Mouse (Mus musculus) macrophage (primary cell): Measurements from ENCODE around the gene 2200002D01Rik. TPM values are rescaled to one million over a fixed set of nuclear protein-coding genes. Genes with fewer than 3 reads are reported as not detected.

Experiments used
- H3K27ac ChIP-seq: fragments of 350-480 bp; formaldehyde crosslinking; 2 replicates; pipeline ENCODE4 v1.9.0; 2021
- H3K36me3 ChIP-seq: fragments of 350-480 bp; formaldehyde crosslinking; 2 replicates; pipeline ENCODE4 v1.9.0; 2021; ENCODE audit errors: inconsistent target
- H3K4me3 ChIP-seq: fragments of 350-480 bp; formaldehyde crosslinking; 2 replicates; pipeline ENCODE4 v1.9.0; 2021; ENCODE audit errors: inconsistent target
- H3K79me2 ChIP-seq: fragments of 350-480 bp; formaldehyde crosslinking; 2 replicates; pipeline ENCODE4 v1.9.0; 2021; ENCODE audit errors: inconsistent target
- WGBS: methylation state at CpG from one replicate; pipeline ENCODE4 v1.1.7; 2026; ENCODE audit warnings: inconsistent platforms; ENCODE audit not compliant: missing documents; 5-methylcytosine and 5-hydroxymethylcytosine counted together
- polyA plus RNA-seq: library from polyadenylated mRNA; stranded (reverse); fragments of 250-400 nt; gene quantifications from 3 replicates; pipeline ENCODE4 v1.2.4, GENCODE M21; 2018; ENCODE audit warnings: inconsistent platforms

2200002D01Rik gene
- polyA plus RNA-seq, 1 experiment from 2014 or later = not detected

DNA sequence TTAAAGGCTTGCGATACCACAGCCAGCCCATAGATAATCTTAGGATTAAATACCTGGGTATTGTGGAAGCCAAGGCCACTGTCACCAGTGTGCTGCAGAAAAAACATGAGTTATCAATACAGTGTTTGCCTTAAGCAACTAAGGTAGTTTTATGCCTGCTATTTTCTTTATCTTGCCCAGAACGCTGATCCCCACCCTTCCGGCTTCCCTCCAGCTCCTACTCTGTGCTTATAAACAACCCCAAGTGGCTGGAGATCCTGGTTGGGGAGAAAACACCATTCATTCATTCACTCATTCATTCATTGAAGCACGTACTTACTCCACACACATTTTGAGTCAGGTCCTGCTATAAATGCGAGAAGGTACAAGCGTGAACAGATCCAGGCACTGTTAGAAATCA lies 36.3 kb upstream of the 2200002D01Rik start:
- no peaks in the 10 kb centered on the region for H3K79me2 ChIP-seq
- WGBS = 96% methylated on average over 6 of the region's 6 CpGs
- no peaks in the 10 kb centered on the region for H3K36me3 ChIP-seq
- no peak overlapping the region for H3K4me3 ChIP-seq
- H3K27ac ChIP-seq = no peak overlapping the region

DNA sequence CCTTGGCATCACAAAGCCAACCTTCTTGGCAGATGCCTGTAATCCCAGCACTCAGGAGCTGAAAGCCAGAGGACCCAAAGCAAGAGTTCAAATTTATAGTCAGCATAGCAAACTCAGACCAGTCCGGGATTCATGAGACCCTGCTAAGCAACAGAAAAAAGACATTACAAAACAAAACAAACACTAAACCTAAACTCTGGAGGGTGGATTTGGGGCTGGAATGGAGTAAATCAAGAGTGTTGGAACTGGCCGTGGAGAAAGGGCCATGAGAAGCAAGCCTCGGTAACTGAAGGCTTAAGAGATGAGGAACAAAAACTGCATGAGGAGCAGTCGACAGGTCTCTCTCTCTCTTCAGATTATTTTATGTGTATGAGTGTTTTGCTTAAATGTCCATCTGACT lies 35.6 kb upstream of the 2200002D01Rik start:
- Histone ChIP-seq H3K79me2 (no peaks in the 10 kb centered on the region), H3K4me3 (no peak overlapping the region), H3K36me3 (no peaks in the 10 kb centered on the region), H3K27ac (no peak overlapping the region)
- 65% methylated on average over 4 of the region's 4 CpGs for WGBS

DNA sequence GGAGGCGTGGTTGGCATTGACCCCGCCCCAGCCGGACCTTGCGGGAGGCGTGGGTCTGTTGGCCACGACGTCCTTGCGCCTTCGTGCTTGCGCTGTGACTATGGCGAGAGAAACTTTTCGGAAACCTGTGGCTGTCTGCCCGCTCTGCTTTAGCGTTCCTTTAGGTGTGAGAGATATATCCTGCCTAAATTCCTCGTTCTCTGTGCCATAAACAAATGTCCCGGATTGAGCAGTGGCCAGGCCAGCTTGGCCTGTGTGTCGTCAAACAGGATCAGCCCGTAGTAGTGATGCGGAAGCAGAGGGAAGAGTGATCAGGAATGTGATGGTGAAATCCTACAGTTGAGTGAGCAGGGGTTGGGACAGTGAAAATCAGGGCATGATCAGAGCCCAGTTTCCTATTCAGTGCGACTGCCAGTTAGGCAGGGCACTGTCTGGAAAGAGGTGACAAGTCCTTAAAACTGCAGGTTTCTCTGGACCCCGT lies 33.8 kb upstream of the 2200002D01Rik start:
- Histone ChIP-seq H3K27ac (no peak overlapping the region), H3K36me3 (no peaks in the 10 kb centered on the region), H3K79me2 (no peaks in the 10 kb centered on the region), H3K4me3 (no peak overlapping the region)
- WGBS = 18% methylated on average over 21 of the region's 21 CpGs

DNA sequence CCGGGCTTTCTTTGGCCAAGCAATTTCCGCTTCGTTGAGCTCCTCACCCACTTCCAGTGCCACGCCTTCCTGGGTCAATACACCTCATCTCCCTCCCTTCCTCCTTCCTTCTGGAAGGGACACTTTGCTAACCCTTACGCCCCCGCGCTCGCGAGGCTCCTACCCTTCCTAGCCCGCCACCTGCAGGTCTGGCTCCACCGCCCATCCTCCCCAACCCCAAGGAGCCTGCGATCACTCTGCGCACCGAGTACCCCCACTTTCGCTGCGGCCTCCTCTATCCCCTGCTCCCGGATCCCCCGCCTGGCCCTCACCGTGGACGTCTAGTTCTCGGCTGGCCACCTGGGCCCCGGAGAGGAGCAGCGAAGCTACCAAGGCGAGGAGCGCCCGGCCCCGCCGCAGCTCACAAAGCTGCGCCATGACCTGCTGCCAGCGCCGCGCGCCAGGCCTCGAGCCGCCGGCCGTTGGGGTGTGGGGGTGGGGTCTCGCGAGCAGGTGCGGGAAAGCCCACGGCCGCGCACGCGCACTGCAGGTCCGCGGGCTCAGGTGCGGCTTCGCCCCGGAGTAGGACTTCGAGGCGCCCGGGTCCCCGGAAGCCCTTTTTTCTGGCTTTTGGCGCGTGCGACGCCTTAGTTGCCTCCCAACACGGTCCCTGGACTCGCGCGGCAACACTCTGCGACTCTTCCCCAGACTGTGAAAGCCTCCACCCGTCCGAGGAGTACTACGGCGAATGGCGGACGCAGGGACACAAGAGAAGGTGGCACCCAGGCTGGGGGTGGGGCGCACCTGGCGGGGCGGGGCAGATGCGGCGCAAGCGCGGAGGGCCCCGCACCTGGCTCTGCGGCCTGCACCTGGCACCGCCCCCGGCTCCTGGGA lies 33.2 kb upstream of the 2200002D01Rik start, which contains the start of gene Spint2:
Spint2 (minus strand) TSS at position 712 of the 873 bp plus-strand sequence.
- WGBS = 1% methylated on average over 79 of the region's 80 CpGs
- Histone ChIP-seq H3K4me3 (no peak within 1 kb of the TSS), H3K36me3 (no peaks in the 10 kb centered on the region), H3K79me2 (no peaks in the 10 kb centered on the region), H3K27ac (no peak within 1 kb of the TSS)

DNA sequence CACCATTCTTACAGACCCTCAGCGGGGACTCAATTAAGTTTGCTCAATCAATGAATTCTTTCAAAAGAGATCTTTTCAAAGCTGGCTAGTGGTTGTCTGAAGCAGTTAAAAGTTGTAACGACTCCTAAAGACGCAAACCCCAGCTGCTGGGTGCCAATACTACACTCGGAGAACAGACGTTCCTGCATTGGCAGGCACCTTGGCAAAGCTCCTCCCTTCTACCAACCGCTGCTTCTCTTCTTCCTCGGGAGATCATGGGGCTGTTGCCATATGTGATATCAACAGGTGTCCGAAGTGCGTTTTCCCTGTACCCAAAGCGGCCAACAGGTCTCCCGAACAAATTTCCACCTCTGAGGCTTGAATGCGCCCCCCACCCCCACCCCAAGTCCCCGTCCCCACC lies 32.5 kb upstream of the 2200002D01Rik start:
- 18% methylated on average over 13 of the region's 13 CpGs for WGBS
- Histone ChIP-seq H3K27ac (no peak overlapping the region), H3K79me2 (no peaks in the 10 kb centered on the region), H3K36me3 (no peaks in the 10 kb centered on the region), H3K4me3 (no peak overlapping the region)

DNA sequence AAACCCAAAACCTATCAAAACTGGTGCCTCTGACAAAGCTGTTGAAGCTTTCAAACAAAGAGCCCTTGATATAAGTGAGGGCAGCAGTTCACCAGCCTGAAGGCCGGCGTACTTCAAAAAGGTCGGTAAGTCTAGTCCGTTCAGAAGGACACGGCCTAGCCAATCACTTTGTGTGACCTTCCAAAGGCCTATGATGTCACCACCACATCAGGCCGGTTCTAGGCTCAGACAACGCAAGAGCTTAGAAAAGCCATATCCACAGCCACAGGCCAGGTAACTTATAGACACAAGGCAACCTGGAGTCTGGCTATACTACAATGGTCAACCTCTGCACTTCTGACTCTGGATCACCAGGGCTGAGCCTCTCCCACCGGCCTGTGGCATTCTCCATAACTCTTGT lies 31.7 kb upstream of the 2200002D01Rik start:
- no peaks in the 10 kb centered on the region for H3K36me3 ChIP-seq
- H3K79me2 ChIP-seq = no peaks in the 10 kb centered on the region
- no peak overlapping the region for H3K27ac ChIP-seq
- no peak overlapping the region for H3K4me3 ChIP-seq
- 94% methylated on average over 8 of the region's 8 CpGs for WGBS

DNA sequence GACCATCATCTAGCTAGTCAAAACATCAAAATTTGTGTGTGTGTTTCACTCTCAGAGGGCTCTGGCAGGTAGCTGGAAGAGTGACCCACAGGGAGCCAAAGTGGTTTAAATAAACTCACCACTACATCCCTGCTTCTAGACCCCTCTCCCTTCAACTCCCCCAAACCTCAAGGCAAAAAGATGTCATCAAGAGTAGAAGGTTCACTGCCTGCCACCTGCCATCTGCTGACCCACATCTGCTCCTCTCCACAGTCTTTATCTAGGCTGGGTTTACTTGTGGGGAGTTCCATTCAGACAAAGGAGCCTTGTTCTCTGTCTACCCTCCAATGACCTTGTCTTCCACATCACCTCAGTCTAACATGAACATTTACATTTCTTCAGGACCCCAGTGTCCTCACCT lies 31.0 kb upstream of the 2200002D01Rik start:
- Histone ChIP-seq H3K79me2 (no peaks in the 10 kb centered on the region), H3K36me3 (no peaks in the 10 kb centered on the region), H3K27ac (no peak overlapping the region), H3K4me3 (no peak overlapping the region)

DNA sequence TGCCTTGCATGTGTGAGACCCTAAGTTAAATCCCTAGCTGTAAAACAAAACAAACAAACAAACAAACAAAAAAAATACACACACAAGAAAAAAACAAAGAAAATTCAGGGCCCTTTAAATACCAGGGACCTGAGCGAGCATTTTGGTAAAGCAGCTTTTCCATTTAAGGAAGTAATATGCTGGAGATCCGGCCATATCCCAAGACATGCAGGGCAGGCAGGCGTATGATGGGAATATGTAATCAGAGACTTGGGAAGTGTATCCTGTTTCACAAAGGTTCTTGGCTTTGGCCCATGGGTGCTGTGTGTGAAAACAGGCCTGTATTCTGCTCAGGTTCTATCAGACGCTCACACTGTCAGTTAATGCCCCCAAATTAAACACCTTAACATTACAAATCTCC lies 29.2 kb upstream of the 2200002D01Rik start:
- no peak overlapping the region for H3K4me3 ChIP-seq
- H3K27ac ChIP-seq = no peak overlapping the region
- H3K36me3 ChIP-seq = no peaks in the 10 kb centered on the region
- no peaks in the 10 kb centered on the region for H3K79me2 ChIP-seq
- WGBS = 93% methylated on average over 4 of the region's 4 CpGs

DNA sequence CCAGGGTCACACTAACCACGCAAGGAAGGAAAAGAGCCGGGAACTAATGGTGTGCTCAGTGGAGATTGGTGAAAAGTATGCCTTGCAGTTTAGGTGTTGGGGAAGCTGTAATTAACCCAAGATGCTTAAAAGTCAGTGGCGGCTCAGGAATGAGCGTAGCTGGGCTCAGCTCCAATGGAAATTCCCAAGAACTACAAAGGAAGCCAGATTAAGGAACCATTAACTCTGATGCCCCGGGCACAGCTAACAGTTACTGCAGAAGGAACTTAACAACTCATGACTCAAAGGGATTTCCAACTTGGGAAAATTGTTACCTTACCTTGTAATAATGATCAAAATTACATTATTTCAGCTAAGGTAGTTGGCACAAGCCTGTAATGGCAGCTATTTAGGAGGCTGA lies 28.4 kb upstream of the 2200002D01Rik start:
- Histone ChIP-seq H3K79me2 (no peaks in the 10 kb centered on the region), H3K27ac (no peak overlapping the region), H3K36me3 (no peaks in the 10 kb centered on the region), H3K4me3 (no peak overlapping the region)
- WGBS = 73% methylated on average over 5 of the region's 5 CpGs

DNA sequence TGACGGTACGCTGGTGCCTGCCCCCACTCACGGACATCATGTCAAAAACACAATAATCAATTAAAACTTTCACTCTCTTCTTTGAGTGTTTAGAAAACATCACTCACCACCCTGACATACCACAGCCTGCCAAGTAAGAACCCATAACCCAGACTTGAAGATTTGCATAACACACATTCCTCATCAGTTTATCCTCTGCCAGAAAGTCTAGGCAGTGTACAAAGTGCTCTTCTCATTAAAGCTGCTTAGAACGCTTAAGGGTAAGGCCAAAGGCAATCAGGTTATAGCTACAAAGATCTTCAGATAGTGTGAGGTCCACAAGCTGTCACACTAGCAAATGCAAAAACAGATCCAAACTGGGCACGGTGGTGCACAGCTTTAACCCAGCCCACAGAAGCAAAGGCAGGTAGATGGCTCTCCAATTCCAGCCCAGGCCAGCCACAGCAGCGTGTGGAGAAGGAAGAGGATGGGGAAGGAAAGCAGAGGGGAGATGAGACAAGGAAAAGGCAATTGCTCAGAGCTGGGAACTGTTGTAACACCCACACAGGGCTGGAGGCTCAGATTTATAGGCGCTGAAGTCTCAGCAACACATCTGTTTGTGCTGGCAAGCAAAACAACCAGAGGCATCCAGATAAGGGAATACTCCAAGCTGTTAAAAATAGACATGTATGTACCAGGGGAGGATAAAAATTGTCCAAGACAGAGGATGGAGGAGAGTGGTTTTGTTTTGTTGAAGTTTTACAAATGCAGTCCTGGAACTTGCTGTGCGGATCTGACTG lies 23.6 kb upstream of the 2200002D01Rik start:
- Histone ChIP-seq H3K4me3 (no peak overlapping the region), H3K27ac (no peak overlapping the region), H3K79me2 (no peaks in the 10 kb centered on the region), H3K36me3 (no peaks in the 10 kb centered on the region)
- 89% methylated on average over 7 of the region's 8 CpGs for WGBS

DNA sequence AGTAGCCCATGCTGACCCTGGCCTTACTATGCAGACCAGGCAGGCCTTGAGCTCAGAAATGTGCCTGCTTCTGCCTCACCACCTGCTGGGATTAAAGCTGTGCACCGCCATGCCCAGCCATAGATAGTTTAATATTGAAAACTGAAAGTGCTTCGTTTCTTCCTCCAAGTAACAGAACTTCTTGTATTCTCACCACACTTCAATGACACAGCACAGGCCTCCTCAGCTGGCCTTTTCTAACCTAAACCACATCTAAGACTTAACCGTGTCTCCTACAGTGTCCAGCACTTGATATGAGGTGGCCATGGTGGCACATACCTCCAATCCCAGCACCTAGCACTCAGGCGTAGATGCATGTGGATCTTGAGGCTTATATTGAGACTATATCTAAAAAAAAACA lies 22.2 kb upstream of the 2200002D01Rik start:
- Histone ChIP-seq H3K27ac (no peak overlapping the region), H3K79me2 (no peaks in the 10 kb centered on the region), H3K4me3 (no peak overlapping the region), H3K36me3 (no peaks in the 10 kb centered on the region)
- WGBS = 31% methylated on average over 4 of the region's 4 CpGs

DNA sequence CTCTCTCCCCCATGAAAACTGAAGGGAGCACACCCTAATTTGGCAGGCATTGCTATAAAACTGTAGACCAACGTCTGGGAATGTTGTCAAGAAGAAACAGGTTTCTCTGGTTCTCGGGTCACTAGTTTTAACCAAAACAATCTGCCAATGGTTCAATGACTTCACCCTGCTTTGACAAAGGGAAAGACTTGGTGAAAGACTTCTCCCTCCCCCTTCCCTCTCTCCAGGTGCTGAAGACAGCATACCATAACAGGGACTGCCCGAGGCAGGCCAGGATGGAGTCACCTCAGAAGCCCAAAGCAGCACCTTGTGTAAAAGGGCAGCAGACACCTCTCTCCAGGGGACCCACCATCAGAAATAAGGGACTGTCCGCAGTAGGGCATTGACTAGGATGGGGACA lies 18.7 kb upstream of the 2200002D01Rik start:
- Histone ChIP-seq H3K27ac (no peak overlapping the region), H3K4me3 (no peak overlapping the region), H3K79me2 (no peaks in the 10 kb centered on the region), H3K36me3 (no peaks in the 10 kb centered on the region)
- WGBS = 95% methylated on average over 4 of the region's 4 CpGs

DNA sequence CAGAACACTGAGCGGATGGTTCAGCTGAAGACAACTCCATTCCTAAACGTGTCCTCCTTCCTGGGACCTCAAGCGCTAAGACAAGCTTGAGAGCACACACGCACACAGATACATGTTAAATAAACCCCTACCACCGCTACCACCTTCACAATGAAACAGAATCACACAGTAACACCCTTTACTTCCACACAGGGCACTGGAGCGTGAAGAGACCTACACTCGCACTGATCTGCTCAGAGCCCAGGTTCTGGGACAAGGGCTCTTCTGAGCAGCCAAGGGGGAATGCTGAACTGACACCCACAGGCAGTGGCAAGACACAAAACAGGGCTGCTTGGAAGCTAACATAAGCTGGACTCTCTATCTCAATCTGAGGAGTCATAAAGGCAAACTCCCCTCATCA lies 17.4 kb upstream of the 2200002D01Rik start:
- H3K36me3 ChIP-seq = no peaks in the 10 kb centered on the region
- no peak overlapping the region for H3K4me3 ChIP-seq
- WGBS = 96% methylated on average over 6 of the region's 7 CpGs
- H3K27ac ChIP-seq = no peak overlapping the region
- no peaks in the 10 kb centered on the region for H3K79me2 ChIP-seq

DNA sequence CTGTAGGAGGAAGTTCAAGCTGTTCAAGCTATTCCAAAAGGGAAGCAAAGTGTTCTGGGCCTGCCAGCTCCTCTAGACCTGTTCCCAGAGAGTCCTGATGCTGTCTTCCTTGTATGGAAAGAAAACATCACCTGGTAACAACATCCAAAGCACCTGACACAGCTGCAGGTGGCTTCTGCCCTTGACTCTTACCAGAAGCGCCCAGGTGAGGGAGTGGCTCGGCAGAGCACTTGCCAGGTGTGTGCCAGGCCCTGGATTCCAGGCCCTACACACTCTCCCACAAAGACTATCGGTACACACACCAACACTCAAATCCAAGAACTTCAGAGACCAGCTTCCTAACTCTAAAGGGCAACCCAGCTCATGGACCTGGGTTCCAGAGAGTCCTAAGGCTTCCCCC lies 15.6 kb upstream of the 2200002D01Rik start:
- no peaks in the 10 kb centered on the region for H3K36me3 ChIP-seq
- no peak overlapping the region for H3K27ac ChIP-seq
- H3K4me3 ChIP-seq = no peak overlapping the region
- no peaks in the 10 kb centered on the region for H3K79me2 ChIP-seq
- WGBS = 91% methylated on average over 3 of the region's 3 CpGs

DNA sequence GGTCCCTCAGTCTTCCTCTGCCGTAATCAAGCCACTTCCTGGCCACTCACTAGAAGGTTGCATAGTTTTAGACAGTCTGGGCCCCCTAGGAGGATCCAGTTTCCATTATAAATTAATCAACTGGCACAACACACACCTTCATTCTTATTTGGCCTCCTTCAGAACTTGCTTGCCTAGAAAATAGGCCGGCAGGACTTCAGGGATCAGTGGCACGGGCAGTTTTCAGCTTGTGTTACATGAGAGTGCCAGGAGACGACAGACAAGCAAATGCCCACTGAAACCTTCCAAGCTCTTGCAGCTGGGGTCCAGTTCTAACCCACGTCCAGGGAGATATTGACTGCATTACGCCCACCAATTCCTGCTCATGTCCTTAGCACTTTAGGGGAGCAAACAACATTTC lies 13.9 kb upstream of the 2200002D01Rik start:
- H3K27ac ChIP-seq = no peak overlapping the region
- no peaks in the 10 kb centered on the region for H3K36me3 ChIP-seq
- H3K4me3 ChIP-seq = no peak overlapping the region
- H3K79me2 ChIP-seq = no peaks in the 10 kb centered on the region
- 86% methylated on average over 6 of the region's 6 CpGs for WGBS
